Mouse (Mus musculus): Measurements from ENCODE around the gene Vdac2. TPM values are rescaled to one million over a fixed set of nuclear protein-coding genes. Genes with fewer than 3 reads are reported as not detected.

Gene Vdac2
- polyA plus RNA-seq, 1 experiment = 242 TPM

GRCm38 (mm10) chr14:21816255-21816654 is 8.8 kb upstream of the Vdac2 start:
- H3K36me3 ChIP-seq (ENCODE audit: control insufficient read depth, insufficient read depth) = no peaks in the 10 kb centered on the region
- TF ChIP-seq MAX (IDR thresholded peaks at IDR 0.05) (no peak), CEBPB (IDR thresholded peaks at IDR 0.05; ENCODE audit: low read depth) (no peak), FOSL1 (IDR thresholded peaks at IDR 0.05; ENCODE audit: insufficient read depth, low read length, poor library complexity, severe bottlenecking) (no peak), MYOG (IDR thresholded peaks at IDR 0.05; ENCODE audit: control insufficient read depth, extremely low read depth, insufficient read length) (no peak), CTCF (IDR thresholded peaks at IDR 0.05; ENCODE audit: control insufficient read depth, insufficient read depth, insufficient read length) (no peak), MYOD1 (IDR thresholded peaks at IDR 0.05; ENCODE audit: control insufficient read depth, insufficient read length, low read depth) (no peak), USF1 (IDR thresholded peaks at IDR 0.05; ENCODE audit: low read depth) (no peak)
- H3K27me3 ChIP-seq (ENCODE audit: control insufficient read depth, insufficient read depth, insufficient read length) = no peaks in the 10 kb centered on the region
- H3ac ChIP-seq (ENCODE audit: control insufficient read depth, insufficient read length, low read depth) = no peak overlapping the region
- H3K79me3 ChIP-seq (ENCODE audit: low read depth) = no peaks in the 10 kb centered on the region
- no peaks in the 10 kb centered on the region for H3K79me2 ChIP-seq (ENCODE audit: control insufficient read depth, insufficient read depth)
- H3K4me3 ChIP-seq (ENCODE audit: insufficient read depth, poor library complexity, severe bottlenecking) = no peak overlapping the region

- TF ChIP-seq CTCF (IDR thresholded peaks at IDR 0.05; ENCODE audit: control insufficient read depth, insufficient read depth, insufficient read length) (no peak), FOSL1 (IDR thresholded peaks at IDR 0.05; ENCODE audit: insufficient read depth, low read length, poor library complexity, severe bottlenecking) (no peak), MYOD1 (IDR thresholded peaks at IDR 0.05; ENCODE audit: control insufficient read depth, insufficient read length, low read depth) (no peak)
- H3ac ChIP-seq (ENCODE audit: control insufficient read depth, insufficient read length, low read depth) = no peak overlapping the region
- H3K27me3 ChIP-seq (ENCODE audit: control insufficient read depth, insufficient read depth, insufficient read length) = no peaks in the 10 kb centered on the region
- no peaks in the 10 kb centered on the region for H3K79me2 ChIP-seq (ENCODE audit: control insufficient read depth, insufficient read depth)
- H3K36me3 ChIP-seq (ENCODE audit: control insufficient read depth, insufficient read depth) = no peaks in the 10 kb centered on the region
- H3K79me3 ChIP-seq (ENCODE audit: low read depth) = no peaks in the 10 kb centered on the region
- no peak overlapping the region for H3K4me3 ChIP-seq (ENCODE audit: insufficient read depth, poor library complexity, severe bottlenecking)
Observed at GRCm38 (mm10) chr14:21817453-21817852, 7.6 kb upstream of the Vdac2 start.

- Histone ChIP-seq H3K79me3 (ENCODE audit: low read depth) (no peaks in the 10 kb centered on the region), H3K36me3 (ENCODE audit: control insufficient read depth, insufficient read depth) (no peaks in the 10 kb centered on the region), H3K4me3 (ENCODE audit: insufficient read depth, poor library complexity, severe bottlenecking) (no peak overlapping the region), H3K79me2 (ENCODE audit: control insufficient read depth, insufficient read depth) (no peaks in the 10 kb centered on the region), H3K27me3 (ENCODE audit: control insufficient read depth, insufficient read depth, insufficient read length) (no peaks in the 10 kb centered on the region), H3ac (ENCODE audit: control insufficient read depth, insufficient read length, low read depth) (no peak overlapping the region)
- TF ChIP-seq MYOG (IDR thresholded peaks at IDR 0.05; ENCODE audit: control insufficient read depth, extremely low read depth, insufficient read length) (no peak), USF1 (IDR thresholded peaks at IDR 0.05; ENCODE audit: low read depth) (peak; percentile 72), MAX (IDR thresholded peaks at IDR 0.05) (no peak), CEBPB (IDR thresholded peaks at IDR 0.05; ENCODE audit: low read depth) (no peak), CTCF (IDR thresholded peaks at IDR 0.05; ENCODE audit: control insufficient read depth, insufficient read depth, insufficient read length) (peak; percentile 52), FOSL1 (IDR thresholded peaks at IDR 0.05; ENCODE audit: insufficient read depth, low read length, poor library complexity, severe bottlenecking) (no peak), MYOD1 (IDR thresholded peaks at IDR 0.05; ENCODE audit: control insufficient read depth, insufficient read length, low read depth) (no peak)
Observed at GRCm38 (mm10) chr14:21820880-21821505, 4.0 kb upstream of the Vdac2 start.

GRCm38 (mm10) chr14:21822307-21822706 is 2.7 kb upstream of the Vdac2 start:
- Histone ChIP-seq H3K79me3 (ENCODE audit: low read depth) (no peaks in the 10 kb centered on the region), H3K27me3 (ENCODE audit: control insufficient read depth, insufficient read depth, insufficient read length) (no peaks in the 10 kb centered on the region), H3K4me3 (ENCODE audit: insufficient read depth, poor library complexity, severe bottlenecking) (no peak overlapping the region), H3K36me3 (ENCODE audit: control insufficient read depth, insufficient read depth) (no peaks in the 10 kb centered on the region), H3ac (ENCODE audit: control insufficient read depth, insufficient read length, low read depth) (no peak overlapping the region), H3K79me2 (ENCODE audit: control insufficient read depth, insufficient read depth) (no peaks in the 10 kb centered on the region)
- TF ChIP-seq MAX (IDR thresholded peaks at IDR 0.05) (no peak), MYOD1 (IDR thresholded peaks at IDR 0.05; ENCODE audit: control insufficient read depth, insufficient read length, low read depth) (no peak)

- H3K79me2 ChIP-seq (ENCODE audit: control insufficient read depth, insufficient read depth) = no peaks in the 10 kb centered on the region
- H3ac ChIP-seq (ENCODE audit: control insufficient read depth, insufficient read length, low read depth) = no peak overlapping the region
- no peaks in the 10 kb centered on the region for H3K36me3 ChIP-seq (ENCODE audit: control insufficient read depth, insufficient read depth)
- no peak for TF ChIP-seq FOSL1 (IDR thresholded peaks at IDR 0.05; ENCODE audit: insufficient read depth, low read length, poor library complexity, severe bottlenecking)
- TF ChIP-seq USF1 (IDR thresholded peaks at IDR 0.05; ENCODE audit: low read depth) = peak; percentile 58
- TF ChIP-seq MAX (IDR thresholded peaks at IDR 0.05) = no peak
- TF ChIP-seq CTCF (IDR thresholded peaks at IDR 0.05; ENCODE audit: control insufficient read depth, insufficient read depth, insufficient read length) = no peak
- no peak for TF ChIP-seq MYOD1 (IDR thresholded peaks at IDR 0.05; ENCODE audit: control insufficient read depth, insufficient read length, low read depth)
- no peaks in the 10 kb centered on the region for H3K79me3 ChIP-seq (ENCODE audit: low read depth)
- no peaks in the 10 kb centered on the region for H3K27me3 ChIP-seq (ENCODE audit: control insufficient read depth, insufficient read depth, insufficient read length)
- H3K4me3 ChIP-seq (ENCODE audit: insufficient read depth, poor library complexity, severe bottlenecking) = no peak overlapping the region
Observed at GRCm38 (mm10) chr14:21822795-21823374, 2.2 kb upstream of the Vdac2 start.

- H3K79me3 ChIP-seq (ENCODE audit: low read depth) = no peaks in the 10 kb centered on the region
- no peak overlapping the region for H3K4me3 ChIP-seq (ENCODE audit: insufficient read depth, poor library complexity, severe bottlenecking)
- H3ac ChIP-seq (ENCODE audit: control insufficient read depth, insufficient read length, low read depth) = no peak overlapping the region
- no peak for TF ChIP-seq CEBPB (IDR thresholded peaks at IDR 0.05; ENCODE audit: low read depth)
- TF ChIP-seq MYOG (IDR thresholded peaks at IDR 0.05; ENCODE audit: control insufficient read depth, extremely low read depth, insufficient read length) = no peak
- no peak for TF ChIP-seq USF1 (IDR thresholded peaks at IDR 0.05; ENCODE audit: low read depth)
- TF ChIP-seq MYOD1 (IDR thresholded peaks at IDR 0.05; ENCODE audit: control insufficient read depth, insufficient read length, low read depth) = no peak
- no peak for TF ChIP-seq CTCF (IDR thresholded peaks at IDR 0.05; ENCODE audit: control insufficient read depth, insufficient read depth, insufficient read length)
- H3K79me2 ChIP-seq (ENCODE audit: control insufficient read depth, insufficient read depth) = no peaks in the 10 kb centered on the region
- H3K36me3 ChIP-seq (ENCODE audit: control insufficient read depth, insufficient read depth) = no peaks in the 10 kb centered on the region
- no peaks in the 10 kb centered on the region for H3K27me3 ChIP-seq (ENCODE audit: control insufficient read depth, insufficient read depth, insufficient read length)
Observed at GRCm38 (mm10) chr14:21823897-21824296, 1.1 kb upstream of the Vdac2 start.
